Comparison of ENCODE assay signal across 22 mouse cellular contexts in the genomic region with DNA sequence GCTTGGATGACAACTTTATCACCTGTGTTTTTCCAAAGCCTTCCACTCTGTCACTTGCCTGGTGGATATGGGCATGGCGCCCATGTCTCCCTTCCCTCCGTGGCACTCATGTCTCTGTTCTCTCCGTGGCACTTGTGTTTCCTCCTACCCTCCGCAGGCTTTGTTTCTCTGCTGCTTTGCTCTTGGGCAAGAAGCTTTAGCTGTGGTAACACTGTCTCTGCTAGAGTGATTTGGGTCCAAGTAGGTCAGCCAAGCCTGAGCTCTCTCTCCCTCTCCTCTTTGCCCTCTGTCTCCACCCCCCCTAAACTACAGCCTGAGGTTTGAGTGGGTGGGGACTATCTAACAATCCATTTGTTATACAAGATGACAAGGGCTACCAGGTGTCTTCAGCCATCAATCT.
A peak's percentile ranks its signal among the peaks of the same experiment; 100 is the strongest.
DNase-seq lines count a peak whose midpoint lies in the region; TF ChIP-seq lines count a peak whose summit lies in the region.
"Had no signal": no experiment of that assay in that cellular context is flagged by ENCODE, and none has a peak within 500 bp of the region (broad histone marks: within the 10 kb centered on the region; RNA-seq: fewer than 3 reads in every experiment).

No protein-coding gene starts in this region.

- no peak overlapping the region for H3K4me3 ChIP-seq in left cerebral cortex, adult 2 months
- H3K4me3 ChIP-seq in myocyte: no peak overlapping the region
- H3K4me3 ChIP-seq: forebrain, embryonic 12.5 days; heart, embryonic 12.5 days; limb, embryonic 10.5 days; midbrain, embryonic 12.5 days had no signal

- H3K27me3 ChIP-seq in myocyte (ENCODE audit: control insufficient read depth, insufficient read depth, insufficient read length): no peaks in the 10 kb centered on the region
- H3K27me3 ChIP-seq: heart, embryonic 12.5 days; midbrain, embryonic 12.5 days had no signal

- intact Hi-C loops in left cerebral cortex, adult 2 months (cut with DNase I): no loop called here
- intact Hi-C loops in left cerebral cortex, postnatal 4 days (cut with DNase I): no loop called here

- no peak for TF ChIP-seq CTCF in left cerebral cortex, adult 2 months (IDR thresholded peaks at IDR 0.05)

- no peak overlapping the region for H3K4me2 ChIP-seq in myocyte (ENCODE audit: low read depth)
- H3K4me2 ChIP-seq: forebrain, embryonic 12.5 days; heart, embryonic 12.5 days; liver, embryonic 11.5 days; midbrain, embryonic 12.5 days had no signal

- no peak overlapping the region for H3ac ChIP-seq in myocyte (ENCODE audit: control insufficient read depth, insufficient read length)

- H3K27ac ChIP-seq in left cerebral cortex, adult 2 months: peak overlapping the region; percentile 84
- H3K27ac ChIP-seq: stomach, postnatal 0 days had no signal

- peak; percentile 44 for DNase-seq in adrenal gland, postnatal 10 days
- no peak for DNase-seq in adrenal gland, postnatal 14 days
- no peak for DNase-seq in left cerebral cortex, adult 2 months (ENCODE audit: extremely low spot score in 1 of 2, low spot score in 2 of 2)
- DNase-seq in left cerebral cortex, postnatal 4 days: no peak
- peak; percentile 63 to 65 for DNase-seq in cerebellum, postnatal 10 days
- no peak for DNase-seq in ovary, postnatal 10 days (ENCODE audit: low spot score)
- no peak for DNase-seq in natural killer cell, adult 2 months (ENCODE audit: low spot score in 2 of 2)
- DNase-seq: adrenal gland, postnatal 25 days; gastrocnemius, postnatal 36 days; heart, postnatal 36 days; kidney, adult 18-20 months; kidney, postnatal 4 days; lung, adult 2 months; lung, postnatal 4 days; right cerebral cortex, postnatal 14 days had no signal

- TF ChIP-seq POLR2A in myocyte (IDR thresholded peaks at IDR 0.05; ENCODE audit: insufficient read length, low read depth): no peak

- no peaks in the 10 kb centered on the region for H3K79me2 ChIP-seq in myocyte (ENCODE audit: control insufficient read depth, insufficient read depth)

- no peaks in the 10 kb centered on the region for H3K36me3 ChIP-seq in myocyte (ENCODE audit: control insufficient read depth, insufficient read depth)
- H3K36me3 ChIP-seq: forebrain, embryonic 12.5 days; heart, embryonic 12.5 days; limb, embryonic 10.5 days; midbrain, embryonic 12.5 days had no signal

TF ChIP-seq in myocyte, 11 proteins besides CTCF, POLR2A, EP300 and RAD21:
- TF ChIP-seq MYOD1 (IDR thresholded peaks at IDR 0.05; ENCODE audit: control insufficient read depth in 1 of 3, insufficient read length in 2 of 3, low read depth in 2 of 3): peak in 2 of 3 experiments; percentile 32 to 41
- TF ChIP-seq SRF (IDR thresholded peaks at IDR 0.05; ENCODE audit: control insufficient read depth, insufficient read length, low read depth): no peak

Comparison
In these comparisons a context has a peak if more than half of its experiments do, and no peak if none do; other contexts are left out.
1. DNase-seq: peak in adrenal gland, postnatal 10 days (single experiment) and cerebellum, postnatal 10 days (2 of 2); none in adrenal gland, postnatal 14 days (single experiment), left cerebral cortex, adult 2 months (0 of 2), left cerebral cortex, postnatal 4 days (single experiment), ovary, postnatal 10 days (single experiment) and natural killer cell, adult 2 months (0 of 2).